Mouse (Mus musculus): ENCODE measurements around the gene Cyp4f17.
A peak's percentile ranks its signal among the peaks of the same experiment; 100 is the strongest.
"Not testable (repeated sequence)": the region's sequence is repeated elsewhere in the genome, so short reads cannot be mapped to it uniquely, and the experiment has no call there.

Cyp4f17 gene

GRCm38 (mm10) chr17:32527748-32528147 is 21.9 kb downstream of the Cyp4f17 start:
- DNase-seq, result peak; percentile 11 to 12

GRCm38 (mm10) chr17:32528408-32529337 is 22.8 kb downstream of the Cyp4f17 start:
- peak; percentile 95 to 96 for DNase-seq

- DNase-seq, result not testable (repeated sequence)
These were observed 26.5 kb downstream of the Cyp4f17 start for GRCm38 (mm10) chr17:32532356-32532755.

- no peak for DNase-seq
These were observed 28.2 kb downstream of the Cyp4f17 start for GRCm38 (mm10) chr17:32534068-32534467.

GRCm38 (mm10) chr17:32536051-32536866 is 30.4 kb downstream of the Cyp4f17 start, which contains the start of gene Cyp4f16:
Gene Cyp4f16 (plus strand): TSS chr17:32536558.
- DNase-seq, result peak; percentile 97

GRCm38 (mm10) chr17:32536867-32537250 is 31.0 kb downstream of the Cyp4f17 start:
- DNase-seq, result peak; percentile 55 to 57

GRCm38 (mm10) chr17:32544792-32545191 is 38.9 kb downstream of the Cyp4f17 start:
- not testable (repeated sequence) for DNase-seq

- peak in 1 of 2 experiments; percentile 7 for DNase-seq
These were observed 44.5 kb downstream of the Cyp4f17 start for GRCm38 (mm10) chr17:32550377-32550776.

GRCm38 (mm10) chr17:32550900-32551770 is 45.3 kb downstream of the Cyp4f17 start:
- DNase-seq, result peak; percentile 93

GRCm38 (mm10) chr17:32553016-32553415 is 47.2 kb downstream of the Cyp4f17 start:
- not testable (repeated sequence) for DNase-seq

- DNase-seq, result not testable (repeated sequence)
These were observed 48.5 kb downstream of the Cyp4f17 start for GRCm38 (mm10) chr17:32554368-32554767.

GRCm38 (mm10) chr17:32563301-32563700 is 57.5 kb downstream of the Cyp4f17 start:
- not testable (repeated sequence) for DNase-seq

GRCm38 (mm10) chr17:32573286-32573685 is 67.4 kb downstream of the Cyp4f17 start:
- not testable (repeated sequence) for DNase-seq

- no peak for DNase-seq
These were observed 71.8 kb downstream of the Cyp4f17 start for GRCm38 (mm10) chr17:32577496-32578186.

Measured in cerebellum, postnatal 10 days (tissue).